Mouse (Mus musculus) sigmoid colon, adult 10 weeks (tissue): ENCODE results near the gene Tuba1c. TPM values are rescaled to one million over a fixed set of nuclear protein-coding genes. Genes with fewer than 3 reads are reported as not detected.

Experiments used
- polyA plus RNA-seq: library from polyadenylated mRNA; stranded (reverse); fragments of 350-450 nt; fragmentation: Illumina TruSeq; extraction: RNeasy Lipid Tissue Mini Kit (QIAGEN cat#74804); gene quantifications from one replicate; pipeline ENCODE4 v1.2.3, GENCODE M21; 2014; ENCODE audit warnings: low read depth, low replicate concordance

The Tuba1c gene
- polyA plus RNA-seq = 7.2 TPM

GRCm38 (mm10) chr15:99029619-99030584 is at the start of gene Tuba1c:
Gene Tuba1c (plus strand): TSS chr15:99029891.

GRCm38 (mm10) chr15:99055040-99055439 is 25.3 kb downstream of the Tuba1c start, which contains the start of gene Prph:
Gene Prph (plus strand): TSS chr15:99055174.

GRCm38 (mm10) chr15:99074019-99074599 is 44.4 kb downstream of the Tuba1c start, which contains the start of gene Troap:
Gene Troap (plus strand): TSS chr15:99074575.

GRCm38 (mm10) chr15:99087253-99088075 is 57.8 kb downstream of the Tuba1c start, which contains the start of gene C1ql4:
Gene C1ql4 (minus strand): TSS chr15:99087817.

Other genes starting within 250 kb of the Tuba1c start
- gene Wnt1, start 240.0 kb upstream of the Tuba1c start, polyA plus RNA-seq = not detected
- not detected for gene Ddn, start 220.4 kb upstream of the Tuba1c start, polyA plus RNA-seq
- gene Prkag1, start 198.4 kb upstream of the Tuba1c start, polyA plus RNA-seq = 39.9 TPM
- gene Kmt2d, start 158.7 kb upstream of the Tuba1c start, polyA plus RNA-seq = 2.9 TPM
- 3.2 TPM for gene Rhebl1, start 135.4 kb upstream of the Tuba1c start, polyA plus RNA-seq
- gene Dhh, start 131.4 kb upstream of the Tuba1c start, polyA plus RNA-seq = 0.19 TPM
- gene Lmbr1l, start 111.7 kb upstream of the Tuba1c start, polyA plus RNA-seq = 9.9 TPM
- 21.1 TPM for gene Tuba1b, start 95.3 kb upstream of the Tuba1c start, polyA plus RNA-seq
- gene Gm49450, start 76.3 kb upstream of the Tuba1c start, polyA plus RNA-seq = not detected
- 41.6 TPM for gene Tuba1a, start 76.2 kb upstream of the Tuba1c start, polyA plus RNA-seq
- gene Prph, start 25.3 kb downstream of the Tuba1c start, polyA plus RNA-seq = 0.38 TPM
- 0.85 TPM for gene Troap, start 44.7 kb downstream of the Tuba1c start, polyA plus RNA-seq
- gene C1ql4, start 57.9 kb downstream of the Tuba1c start, polyA plus RNA-seq = not detected
- 12.2 TPM for gene Dnajc22, start 63.3 kb downstream of the Tuba1c start, polyA plus RNA-seq
- 18.1 TPM for gene Spats2, start 96.0 kb downstream of the Tuba1c start, polyA plus RNA-seq
- 0.66 TPM for gene Kcnh3, start 195.0 kb downstream of the Tuba1c start, polyA plus RNA-seq
- 2.0 TPM for gene Mcrs1, start 222.1 kb downstream of the Tuba1c start, polyA plus RNA-seq